Mouse (Mus musculus) lung, embryonic 14.5 days (tissue): ENCODE results near the gene Hnf1b. TPM values are rescaled to one million over a fixed set of nuclear protein-coding genes. Genes with fewer than 3 reads are reported as not detected.

Experiments
- ATAC-seq: fragments of 200-750 bp; cut with Nextera tagmentation; 2 replicates; pipeline ENCODE4 v1.8.0; 2017; ENCODE audit warnings: mild to moderate bottlenecking, moderate TSS enrichment, moderate library complexity; ENCODE audit not compliant: insufficient read depth
- DNase-seq: peaks from one replicate; pipeline ENCODE4 v3.0.0-alpha.2; 2015
- H3K27ac ChIP-seq: fragments of 300-500 bp; sonication (generic); 2 replicates; pipeline ENCODE4 v1.5.1; 2014; ENCODE audit warnings: low read depth, mild to moderate bottlenecking, moderate library complexity
- H3K27me3 ChIP-seq: fragments of 300-500 bp; sonication (generic); 2 replicates; pipeline ENCODE4 v1.6.1; 2014; ENCODE audit warnings: low read length, control low read depth; ENCODE audit not compliant: insufficient read depth
- H3K36me3 ChIP-seq: fragments of 300-500 bp; sonication (generic); 2 replicates; pipeline ENCODE4 v1.6.1; 2014; ENCODE audit warnings: control low read depth; ENCODE audit not compliant: insufficient read depth
- H3K4me1 ChIP-seq: fragments of 300-500 bp; sonication (generic); 2 replicates; pipeline ENCODE4 v1.6.1; 2014; ENCODE audit warnings: antibody characterized with exemption, control low read depth; ENCODE audit not compliant: insufficient read depth
- H3K4me2 ChIP-seq: fragments of 300-500 bp; sonication (generic); 2 replicates; pipeline ENCODE4 v1.6.1; 2014; ENCODE audit warnings: mild to moderate bottlenecking
- H3K4me3 ChIP-seq: fragments of 300-500 bp; sonication (generic); 2 replicates; pipeline ENCODE4 v1.5.1; 2014; ENCODE audit warnings: low read depth, low read length
- H3K9ac ChIP-seq: fragments of 300-500 bp; sonication (generic); 2 replicates; pipeline ENCODE4 v1.6.1; 2014
- H3K9me3 ChIP-seq: fragments of 300-500 bp; sonication (generic); 2 replicates; pipeline ENCODE4 v1.6.1; 2016; ENCODE audit warnings: low read depth, low read length, control low read depth
- CTCF ChIP-seq: IDR thresholded peaks from 2 replicates; pipeline ENCODE4 v1.5.1; 2016; ENCODE audit warnings: antibody characterized with exemption, low read depth
- whole genome bisulfite sequencing: fragments of 180-500 bp; shearing (Covaris S2); extraction: QIAGEN DNeasy Blood & Tissue Kit; methylation state at CpG from one replicate; pipeline ENCODE4 v1.1.7; 2014; 5-methylcytosine and 5-hydroxymethylcytosine counted together
- polyA plus RNA-seq: library from polyadenylated mRNA; unstranded; fragments of >200 nt; fragmentation: Nextera tagmentation; extraction: Ambion mirVana; gene quantifications from 2 replicates; pipeline ENCODE4 v1.2.1, GENCODE M21; 2014

Hnf1b gene
- polyA plus RNA-seq, 1 experiment from 2014 or later: 11.4 TPM

DNA sequence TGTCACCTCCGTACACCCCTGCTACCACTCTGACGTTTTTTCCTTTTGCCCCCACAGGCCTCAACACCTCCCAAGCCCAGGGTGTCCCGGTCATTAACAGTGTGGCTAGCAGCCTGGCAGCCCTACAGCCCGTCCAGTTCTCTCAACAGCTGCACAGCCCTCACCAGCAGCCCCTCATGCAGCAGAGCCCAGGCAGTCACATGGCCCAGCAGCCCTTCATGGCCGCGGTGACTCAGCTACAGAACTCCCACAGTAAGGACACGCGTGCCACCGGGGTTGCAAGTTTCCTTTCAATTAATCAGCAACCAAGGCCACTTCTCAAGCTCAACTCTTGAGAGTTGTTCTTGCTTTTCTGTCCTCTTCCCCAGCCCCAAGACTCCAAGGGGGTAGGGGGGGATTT is 43.5 kb downstream of the Hnf1b start:
- Histone ChIP-seq H3K4me3 (no peak overlapping the region), H3K4me2 (no peak overlapping the region), H3K9me3 (no peaks in the 10 kb centered on the region), H3K27me3 (no peaks in the 10 kb centered on the region), H3K36me3 (no peaks in the 10 kb centered on the region), H3K4me1 (0 out of 2 replicates have a peak, but pooled peaks cover 5% of the 10 kb centered on the region), H3K9ac (no peak overlapping the region), H3K27ac (no peak overlapping the region)
- WGBS: 54% methylated on average over 9 of the region's 9 CpGs
- TF ChIP-seq CTCF: no peak
- ATAC-seq (no peak), DNase-seq (no peak)

- no peaks in the 10 kb centered on the region for H3K27me3 ChIP-seq
- no peak for DNase-seq
- no peak overlapping the region for H3K27ac ChIP-seq
- 69% methylated on average over 16 of the region's 16 CpGs for WGBS
- TF ChIP-seq CTCF: no peak
- H3K4me1 ChIP-seq: 0 out of 2 replicates have a peak, but pooled peaks cover 2% of the 10 kb centered on the region
- no peak overlapping the region for H3K4me3 ChIP-seq
- ATAC-seq: no peak
- no peak overlapping the region for H3K9ac ChIP-seq
- no peaks in the 10 kb centered on the region for H3K9me3 ChIP-seq
- H3K36me3 ChIP-seq: no peaks in the 10 kb centered on the region
- H3K4me2 ChIP-seq: no peak overlapping the region
Measured at GRCm38 (mm10) chr11:83896430-83897410, 46.9 kb downstream of the Hnf1b start.

DNA sequence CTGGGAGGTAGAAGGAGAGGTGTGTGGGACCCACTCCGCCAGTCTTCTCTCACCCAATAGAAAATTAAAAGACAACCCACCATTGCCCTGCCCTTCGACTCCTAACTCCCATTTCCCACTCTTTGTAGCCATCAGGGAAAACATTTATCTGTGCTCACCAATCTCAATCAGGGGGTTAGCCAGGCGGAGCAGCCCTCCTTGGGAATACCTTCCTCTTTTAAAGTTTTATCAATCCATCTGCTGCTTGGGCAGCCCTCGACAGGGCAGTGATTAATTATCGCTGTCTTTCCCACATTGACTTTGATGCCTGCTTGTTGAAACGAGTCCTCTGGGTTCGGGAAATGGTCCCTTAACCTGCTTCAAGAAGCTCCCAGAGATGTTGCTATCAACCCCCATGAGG is 47.7 kb downstream of the Hnf1b start:
- no peak for TF ChIP-seq CTCF
- ATAC-seq (no peak), DNase-seq (no peak)
- Histone ChIP-seq H3K4me3 (no peak overlapping the region), H3K36me3 (no peaks in the 10 kb centered on the region), H3K4me1 (no peaks in the 10 kb centered on the region), H3K27ac (no peak overlapping the region), H3K9ac (no peak overlapping the region), H3K27me3 (no peaks in the 10 kb centered on the region), H3K9me3 (no peaks in the 10 kb centered on the region), H3K4me2 (no peak overlapping the region)
- WGBS: 44% methylated on average over 7 of the region's 7 CpGs

- no peak overlapping the region for H3K4me2 ChIP-seq
- H3K9me3 ChIP-seq: no peaks in the 10 kb centered on the region
- H3K36me3 ChIP-seq: no peaks in the 10 kb centered on the region
- ATAC-seq: no peak
- H3K9ac ChIP-seq: no peak overlapping the region
- H3K4me1 ChIP-seq: no peaks in the 10 kb centered on the region
- H3K27me3 ChIP-seq: no peaks in the 10 kb centered on the region
- no peak for DNase-seq
- H3K4me3 ChIP-seq: no peak overlapping the region
- 51% methylated on average over 3 of the region's 3 CpGs for WGBS
- no peak for TF ChIP-seq CTCF
- no peak overlapping the region for H3K27ac ChIP-seq
Measured at GRCm38 (mm10) chr11:83902812-83903211, 52.9 kb downstream of the Hnf1b start.

GRCm38 (mm10) chr11:83905756-83906155 is 55.9 kb downstream of the Hnf1b start:
- Histone ChIP-seq H3K27me3 (no peaks in the 10 kb centered on the region), H3K9ac (no peak overlapping the region), H3K36me3 (no peaks in the 10 kb centered on the region), H3K4me3 (no peak overlapping the region), H3K4me2 (no peak overlapping the region), H3K9me3 (no peaks in the 10 kb centered on the region), H3K4me1 (no peaks in the 10 kb centered on the region), H3K27ac (no peak overlapping the region)
- no peak for TF ChIP-seq CTCF
- WGBS: 59% methylated on average over 5 of the region's 5 CpGs
- DNase-seq (no peak), ATAC-seq (no peak)

DNA sequence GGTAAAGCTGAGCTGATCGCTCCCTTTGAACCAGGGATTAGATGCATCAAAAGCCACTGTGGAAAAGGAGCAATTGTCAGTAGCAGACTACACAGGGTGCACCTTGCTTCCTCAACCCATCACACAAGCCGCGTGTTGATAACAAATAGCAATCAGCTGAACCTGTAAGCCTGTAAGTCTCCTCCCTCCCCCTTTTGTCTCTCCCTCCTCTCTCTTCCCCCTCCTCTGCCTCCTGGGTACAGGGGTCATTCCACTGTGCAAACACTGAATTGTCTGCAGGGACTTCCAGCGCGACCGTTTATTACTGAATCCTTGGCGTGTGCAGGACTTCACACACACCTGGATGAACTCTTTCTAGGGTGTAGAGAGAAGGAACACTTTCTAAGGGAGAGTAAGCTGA is 58.5 kb downstream of the Hnf1b start:
- no peak for TF ChIP-seq CTCF
- DNase-seq (no peak), ATAC-seq (no peak)
- no peaks in the 10 kb centered on the region for H3K27me3 ChIP-seq
- H3K4me1 ChIP-seq: no peaks in the 10 kb centered on the region
- no peak overlapping the region for H3K27ac ChIP-seq
- no peaks in the 10 kb centered on the region for H3K9me3 ChIP-seq
- no peak overlapping the region for H3K4me2 ChIP-seq
- 28% methylated on average over 7 of the region's 7 CpGs for WGBS
- no peaks in the 10 kb centered on the region for H3K36me3 ChIP-seq
- H3K9ac ChIP-seq: no peak overlapping the region
- H3K4me3 ChIP-seq: no peak overlapping the region

GRCm38 (mm10) chr11:83913824-83914311 is 64.0 kb downstream of the Hnf1b start:
- no peak for ATAC-seq
- WGBS: 33% methylated on average over 8 of the region's 8 CpGs
- no peak for DNase-seq

More at GRCm38 (mm10) chr11:83913824-83914311, 64.0 kb downstream of the Hnf1b start:
- no peak overlapping the region for H3K9ac ChIP-seq
- H3K4me2 ChIP-seq: no peak overlapping the region
- no peaks in the 10 kb centered on the region for H3K9me3 ChIP-seq
- H3K27me3 ChIP-seq: no peaks in the 10 kb centered on the region
- H3K4me3 ChIP-seq: no peak overlapping the region
- no peaks in the 10 kb centered on the region for H3K4me1 ChIP-seq
- H3K36me3 ChIP-seq: no peaks in the 10 kb centered on the region
- TF ChIP-seq CTCF: no peak
- no peak overlapping the region for H3K27ac ChIP-seq
